Mouse (Mus musculus) erythroblast, embryonic 14.5 days (primary cell): Measurements from ENCODE around the gene Ppfia3.

ENCODE experiments used
- GATA1 ChIP-seq: IDR thresholded peaks from 2 replicates; pipeline ENCODE4 v1.6.1; 2012; ENCODE audit warnings: low read length, inconsistent platforms, mixed read lengths
- TAL1 ChIP-seq: IDR thresholded peaks from 3 replicates; pipeline ENCODE4 v1.6.1; 2012; ENCODE audit warnings: low read length, inconsistent platforms, mixed read lengths

DNA sequence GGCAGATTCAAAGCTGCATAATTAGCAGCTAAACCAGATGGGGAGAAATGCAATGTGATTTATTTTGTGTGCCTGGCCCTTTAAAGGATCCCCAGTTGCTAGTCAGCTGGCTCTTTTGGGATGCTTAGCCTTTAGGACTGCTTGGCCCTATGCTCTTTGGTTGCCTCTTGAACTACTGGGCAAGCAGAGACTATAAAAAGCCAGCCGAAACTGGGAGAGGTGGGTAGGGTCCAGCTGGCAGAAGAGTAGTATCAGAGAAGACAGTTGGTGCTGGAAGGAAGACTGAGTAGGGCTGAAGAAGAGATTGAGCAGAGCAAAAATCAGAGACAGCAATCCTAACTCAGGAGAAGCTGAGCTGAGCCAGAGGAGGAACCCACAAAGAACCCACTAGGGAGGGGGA is 70.2 kb downstream of the Ppfia3 start:
- no peak for TF ChIP-seq GATA1
- TF ChIP-seq TAL1, result no peak
